Mouse (Mus musculus) lung, postnatal 0 days (tissue): Measurements from ENCODE around the gene Gstm2. TPM values are rescaled to one million over a fixed set of nuclear protein-coding genes. Genes with fewer than 3 reads are reported as not detected.

ENCODE experiments used
- ATAC-seq: fragments of 200-750 bp; cut with Nextera tagmentation; 2 replicates; pipeline ENCODE4 v1.8.0; 2017; ENCODE audit warnings: moderate library complexity
- DNase-seq: peaks from one replicate; pipeline ENCODE4 v3.0.0-alpha.2; 2016; ENCODE audit warnings: low spot score
- H3K27ac ChIP-seq: fragments of 300-500 bp; sonication (generic); 2 replicates; pipeline ENCODE4 v1.5.1; 2014; ENCODE audit warnings: antibody characterized with exemption, mild to moderate bottlenecking, low read length, mixed read lengths
- H3K27me3 ChIP-seq: fragments of 300-500 bp; sonication (generic); replicated peaks from 2 replicates; pipeline ENCODE4 v1.6.1; 2014; ENCODE audit warnings: low read length, mixed read lengths; ENCODE audit not compliant: insufficient read depth
- H3K36me3 ChIP-seq: fragments of 300-500 bp; sonication (generic); 2 replicates; pipeline ENCODE4 v1.6.1; 2014; ENCODE audit warnings: low read length, mixed read lengths; ENCODE audit not compliant: insufficient read depth
- H3K4me1 ChIP-seq: fragments of 300-500 bp; sonication (generic); 2 replicates; pipeline ENCODE4 v1.6.1; 2014; ENCODE audit warnings: antibody characterized with exemption, low read depth, low read length, mixed read lengths; ENCODE audit not compliant: insufficient read depth
- H3K4me2 ChIP-seq: fragments of 300-500 bp; sonication (generic); replicated peaks from 2 replicates; pipeline ENCODE4 v1.6.1; 2014; ENCODE audit warnings: low read depth, mild to moderate bottlenecking, low read length, moderate library complexity, mixed read lengths
- H3K4me3 ChIP-seq: fragments of 300-500 bp; sonication (generic); 2 replicates; pipeline ENCODE4 v1.5.1; 2014; ENCODE audit warnings: low read depth, low read length
- H3K9ac ChIP-seq: fragments of 300-500 bp; sonication (generic); replicated peaks from 2 replicates; pipeline ENCODE4 v1.6.1; 2014; ENCODE audit warnings: low read depth, mild to moderate bottlenecking
- H3K9me3 ChIP-seq: fragments of 300-500 bp; sonication (generic); 2 replicates; pipeline ENCODE4 v1.6.1; 2016; ENCODE audit warnings: low read length, mixed read lengths
- CTCF ChIP-seq: IDR thresholded peaks from 2 replicates; pipeline ENCODE4 v1.5.1; 2016; ENCODE audit warnings: antibody characterized with exemption, mild to moderate bottlenecking
- EP300 ChIP-seq: IDR thresholded peaks from 2 replicates; pipeline ENCODE4 v1.6.1; 2016; ENCODE audit warnings: antibody characterized with exemption, mild to moderate bottlenecking, control low read depth
- WGBS: fragments of 180-500 bp; shearing (Covaris S2); extraction: QIAGEN DNeasy Blood & Tissue Kit; methylation state at CpG from one replicate; pipeline ENCODE4 v1.1.7; 2014; 5-methylcytosine and 5-hydroxymethylcytosine counted together
- polyA plus RNA-seq: library from polyadenylated mRNA; unstranded; fragments of >200 nt; fragmentation: Nextera tagmentation; extraction: Ambion mirVana; gene quantifications from 2 replicates; pipeline ENCODE4 v1.2.1, GENCODE M21; 2015

Gene Gstm2
- polyA plus RNA-seq, 1 experiment from 2014 or later, result 132 TPM

DNA sequence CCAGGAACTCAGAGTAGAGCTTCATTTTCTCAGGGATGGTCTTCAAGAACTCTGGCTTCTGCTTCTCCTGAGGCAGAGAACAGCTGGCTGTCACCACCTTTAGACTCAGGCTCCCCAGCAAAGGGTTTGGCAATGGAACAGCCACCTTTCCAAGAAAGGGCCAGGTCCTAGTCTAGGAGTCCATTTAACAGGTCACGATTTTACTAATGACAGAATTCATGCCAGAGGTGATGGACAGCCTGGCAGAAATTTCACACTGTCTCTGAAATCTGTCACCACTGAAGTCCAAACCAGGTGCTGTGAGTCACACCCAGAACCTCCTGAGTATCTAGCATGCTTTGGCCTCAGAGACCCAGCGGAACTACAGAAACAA lies 28.7 kb upstream of the Gstm2 start:
- H3K27ac ChIP-seq, result no peak overlapping the region
- ATAC-seq, result no peak
- 0 out of 2 replicates have a peak, but pooled peaks cover 8% of the 10 kb centered on the region for H3K4me1 ChIP-seq
- 90% methylated on average over 2 of the region's 2 CpGs for WGBS
- TF ChIP-seq CTCF, result no peak
- H3K4me3 ChIP-seq, result no peak overlapping the region
- no peaks in the 10 kb centered on the region for H3K9me3 ChIP-seq
- DNase-seq, result no peak
- H3K4me2 ChIP-seq, result no peak overlapping the region
- H3K27me3 ChIP-seq, result no peaks in the 10 kb centered on the region
- H3K36me3 ChIP-seq, result no peaks in the 10 kb centered on the region
- no peak overlapping the region for H3K9ac ChIP-seq

GRCm38 (mm10) chr3:108014098-108014973 lies 28.1 kb upstream of the Gstm2 start:
- H3K4me3 ChIP-seq, result no peak overlapping the region
- no peaks in the 10 kb centered on the region for H3K9me3 ChIP-seq
- no peak overlapping the region for H3K4me2 ChIP-seq
- H3K27ac ChIP-seq, result no peak overlapping the region
- no peak for TF ChIP-seq CTCF
- TF ChIP-seq EP300, result no peak
- DNase-seq (peak; percentile 9), ATAC-seq (no peak)
- no peaks in the 10 kb centered on the region for H3K27me3 ChIP-seq
- 82% methylated on average over 7 of the region's 8 CpGs for WGBS
- no peaks in the 10 kb centered on the region for H3K36me3 ChIP-seq
- no peak overlapping the region for H3K9ac ChIP-seq
- H3K4me1 ChIP-seq, result 0 out of 2 replicates have a peak, but pooled peaks cover 8% of the 10 kb centered on the region

DNA sequence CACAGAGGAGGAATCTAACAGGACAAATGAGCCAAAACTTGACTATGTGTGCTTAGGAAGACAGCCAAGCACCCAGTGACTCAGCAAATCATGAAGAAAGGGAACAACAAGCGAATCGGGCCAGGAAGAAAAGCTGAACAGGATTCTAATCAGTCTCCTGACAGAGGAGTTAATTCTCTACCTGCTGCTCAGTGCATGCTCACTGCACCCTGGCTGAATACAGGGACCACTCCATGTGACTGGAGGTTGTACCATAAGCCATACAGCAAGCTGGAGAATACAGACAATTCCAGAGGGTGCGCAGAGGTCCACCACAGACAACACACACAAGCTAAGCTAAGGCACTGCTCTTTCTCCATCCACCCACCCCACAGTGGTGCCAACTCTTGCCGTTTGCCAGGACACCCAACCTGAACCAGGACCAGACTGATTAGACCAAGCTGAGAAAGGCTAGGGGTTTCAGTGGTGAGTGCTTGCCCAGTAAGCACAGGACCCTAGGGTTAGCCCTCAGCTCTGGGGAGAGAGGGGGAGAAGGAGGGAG lies 27.1 kb upstream of the Gstm2 start:
- Histone ChIP-seq H3K27me3 (no peaks in the 10 kb centered on the region), H3K9me3 (no peaks in the 10 kb centered on the region), H3K4me3 (no peak overlapping the region), H3K4me1 (0 out of 2 replicates have a peak, but pooled peaks cover 8% of the 10 kb centered on the region), H3K4me2 (no peak overlapping the region; the same call in 1 of the 2 replicates), H3K36me3 (no peaks in the 10 kb centered on the region), H3K9ac (no peak overlapping the region), H3K27ac (peak overlapping the region; percentile 65)
- ATAC-seq (no peak), DNase-seq (peak; percentile 82)
- 48% methylated on average over 4 of the region's 4 CpGs for WGBS
- TF ChIP-seq CTCF (no peak), EP300 (no peak)

DNA sequence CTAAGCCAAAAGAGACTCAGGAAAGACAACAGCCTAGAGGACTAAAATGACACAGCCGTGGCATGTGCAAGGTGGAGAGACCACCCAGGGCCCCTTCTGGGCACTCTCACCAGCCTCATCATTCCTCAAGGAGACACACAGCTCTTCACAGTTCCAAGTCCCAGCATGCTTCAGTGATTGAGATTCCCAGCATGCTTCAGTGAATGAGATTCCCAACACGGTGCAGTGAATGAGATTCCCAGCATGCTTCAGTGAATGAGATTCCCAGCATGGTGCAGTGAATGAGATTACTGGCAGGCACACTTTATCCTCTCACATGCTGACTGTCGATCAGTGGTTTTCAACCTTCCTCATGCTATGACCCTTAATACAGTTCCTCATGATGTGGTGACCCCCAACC lies 25.3 kb upstream of the Gstm2 start:
- no peak overlapping the region for H3K27ac ChIP-seq
- H3K9ac ChIP-seq, result no peak overlapping the region
- ATAC-seq (no peak), DNase-seq (no peak)
- H3K27me3 ChIP-seq, result no peaks in the 10 kb centered on the region
- no peak overlapping the region for H3K4me2 ChIP-seq
- H3K36me3 ChIP-seq, result no peaks in the 10 kb centered on the region
- no peak overlapping the region for H3K4me3 ChIP-seq
- no peaks in the 10 kb centered on the region for H3K9me3 ChIP-seq
- H3K4me1 ChIP-seq, result 0 out of 2 replicates have a peak, but pooled peaks cover 8% of the 10 kb centered on the region
- TF ChIP-seq EP300 (no peak), CTCF (no peak)
- WGBS, result 68% methylated on average over 3 of the region's 3 CpGs

DNA sequence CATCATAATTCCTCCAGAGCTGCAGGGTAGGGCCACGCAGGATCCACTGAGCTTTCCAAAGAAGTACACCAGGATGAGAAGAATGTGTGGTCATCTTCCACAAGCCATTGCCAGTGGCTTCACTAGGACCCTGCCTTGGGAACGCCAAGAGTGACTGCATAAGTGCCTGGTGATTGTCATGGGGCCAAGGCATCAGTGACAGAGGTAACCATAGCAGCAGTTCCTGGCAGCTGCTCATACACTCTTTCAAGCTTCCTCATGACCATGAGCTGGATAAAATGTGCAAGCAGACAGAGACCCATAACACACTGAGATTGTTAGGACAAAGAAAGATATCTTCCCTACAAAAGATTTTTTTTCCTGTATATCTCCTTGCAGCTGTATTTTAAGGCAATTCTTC lies 24.0 kb upstream of the Gstm2 start:
- H3K9me3 ChIP-seq, result no peaks in the 10 kb centered on the region
- no peaks in the 10 kb centered on the region for H3K27me3 ChIP-seq
- whole genome bisulfite sequencing, result 52% methylated on average over 2 of the region's 2 CpGs
- ATAC-seq (peak; percentile 32; the same call in 1 of the 2 replicates), DNase-seq (peak; percentile 47)
- H3K27ac ChIP-seq, result no peak overlapping the region
- 0 out of 2 replicates have a peak, but pooled peaks cover 8% of the 10 kb centered on the region for H3K4me1 ChIP-seq
- no peak overlapping the region for H3K4me3 ChIP-seq
- no peak overlapping the region for H3K4me2 ChIP-seq
- TF ChIP-seq CTCF (no peak), EP300 (no peak)
- H3K9ac ChIP-seq, result no peak overlapping the region
- no peaks in the 10 kb centered on the region for H3K36me3 ChIP-seq

DNA sequence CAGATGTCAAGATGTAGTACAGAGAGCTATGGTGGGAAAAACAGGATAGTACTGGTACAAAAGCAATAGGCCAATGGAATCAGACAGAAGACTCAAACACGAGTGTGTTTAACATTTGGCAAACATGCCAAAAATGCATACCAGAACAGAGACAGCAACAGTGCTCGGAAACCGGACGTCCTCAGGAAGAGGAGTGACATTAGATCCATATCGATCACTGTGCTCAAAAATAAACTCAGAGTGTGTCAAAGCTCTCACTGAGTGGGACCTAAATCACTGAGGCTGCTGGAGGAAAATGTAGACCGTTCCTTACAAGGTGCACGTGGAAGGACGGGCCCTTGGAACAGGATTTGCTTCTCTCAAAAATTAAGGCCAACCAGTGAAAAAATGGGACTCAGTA lies 15.8 kb upstream of the Gstm2 start:
- TF ChIP-seq EP300, result peak; percentile 88
- no peak for TF ChIP-seq CTCF
- no peaks in the 10 kb centered on the region for H3K27me3 ChIP-seq
- H3K9me3 ChIP-seq, result no peaks in the 10 kb centered on the region
- H3K4me2 ChIP-seq, result no peak overlapping the region
- peak; percentile 47 for DNase-seq
- WGBS, result 41% methylated on average over 8 of the region's 8 CpGs
- H3K27ac ChIP-seq, result no peak overlapping the region
- H3K4me1 ChIP-seq, result no peaks in the 10 kb centered on the region
- no peak overlapping the region for H3K4me3 ChIP-seq
- ATAC-seq, result peak; percentile 41; the same call in 1 of the 2 replicates
- H3K9ac ChIP-seq, result no peak overlapping the region
- no peaks in the 10 kb centered on the region for H3K36me3 ChIP-seq
